12 mouse cellular contexts compared by ENCODE assay signal in genomic region chr12:45733661-45734060, GRCm38 (mm10).
A peak's percentile ranks its signal among the peaks of the same experiment; 100 is the strongest.
DNase-seq lines count a peak whose midpoint lies in the region; ATAC-seq lines count a peak whose summit lies in the region.
"Had no signal": no experiment of that assay in that cellular context is flagged by ENCODE, and none has a peak within 500 bp of the region (broad histone marks: within the 10 kb centered on the region; RNA-seq: fewer than 3 reads in every experiment).

No protein-coding gene starts in this region.

- H3K4me2 ChIP-seq in neural tube, embryonic 15.5 days: no peak overlapping the region
- H3K4me2 ChIP-seq in kidney, embryonic 16.5 days (replicated peaks; ENCODE audit: low read depth, low read length): no peak overlapping the region

- ATAC-seq in neural tube, embryonic 15.5 days (ENCODE audit: low FRiP score): no peak
- ATAC-seq in kidney, embryonic 16.5 days (ENCODE audit: low FRiP score, low TSS enrichment): peak; percentile 75; the same call in 1 of the 2 replicates
- ATAC-seq in megakaryocyte-erythroid progenitor cell, adult 5-6 weeks (replicated peaks; ENCODE audit: low FRiP score, low TSS enrichment, poor library complexity, severe bottlenecking): no peak
- ATAC-seq: inflammation-experienced regulatory T-cells, adult 6 months had no signal

- H3K9me3 ChIP-seq in neural tube, embryonic 15.5 days (replicated peaks): no peaks in the 10 kb centered on the region
- no peaks in the 10 kb centered on the region for H3K9me3 ChIP-seq in kidney, embryonic 16.5 days (ENCODE audit: low read length)
- H3K9me3 ChIP-seq: megakaryocyte, embryonic 14.5 days had no signal

- H3K27ac ChIP-seq in neural tube, embryonic 15.5 days (replicated peaks): no peak overlapping the region
- no peak overlapping the region for H3K27ac ChIP-seq in kidney, embryonic 16.5 days (ENCODE audit: low read length)

- H3K36me3 ChIP-seq in neural tube, embryonic 15.5 days: no peaks in the 10 kb centered on the region
- no peaks in the 10 kb centered on the region for H3K36me3 ChIP-seq in kidney, embryonic 16.5 days (ENCODE audit: insufficient read depth, low read length)

- H3K9ac ChIP-seq in neural tube, embryonic 15.5 days (replicated peaks): no peak overlapping the region
- H3K9ac ChIP-seq in kidney, embryonic 16.5 days (replicated peaks; ENCODE audit: low read length): no peak overlapping the region

- H3K4me3 ChIP-seq in neural tube, embryonic 15.5 days (replicated peaks): no peak overlapping the region
- no peak overlapping the region for H3K4me3 ChIP-seq in kidney, embryonic 16.5 days (ENCODE audit: low read length)
- H3K4me3 ChIP-seq: megakaryocyte, embryonic 14.5 days; myocyte had no signal

- no peaks in the 10 kb centered on the region for H3K27me3 ChIP-seq in neural tube, embryonic 15.5 days (replicated peaks)
- no peaks in the 10 kb centered on the region for H3K27me3 ChIP-seq in kidney, embryonic 16.5 days (ENCODE audit: insufficient read depth, low read length)
- H3K27me3 ChIP-seq: megakaryocyte, embryonic 14.5 days had no signal

- WGBS in neural tube, embryonic 15.5 days: 61% methylated on average over 4 of the region's 4 CpGs
- WGBS in kidney, embryonic 16.5 days: 20% methylated on average over 4 of the region's 4 CpGs

- no peaks in the 10 kb centered on the region for H3K4me1 ChIP-seq in neural tube, embryonic 15.5 days
- H3K4me1 ChIP-seq in kidney, embryonic 16.5 days (ENCODE audit: insufficient read depth, low read length): 0 out of 2 replicates have a peak, but pooled peaks cover 4% of the 10 kb centered on the region
- H3K4me1 ChIP-seq: megakaryocyte, embryonic 14.5 days had no signal

- peak; percentile 42 for DNase-seq in adrenal gland, adult 2 months
- no peak for DNase-seq in adrenal gland, postnatal 25 days
- peak; percentile 14 for DNase-seq in neural tube, embryonic 10.5 days (ENCODE audit: extremely low spot score, low spot score)
- no peak for DNase-seq in layer of hippocampus, postnatal 25 days (ENCODE audit: extremely low spot score in 1 of 2, low spot score in 1 of 2)
- no peak for DNase-seq in lung, postnatal 14 days
- DNase-seq: cerebellum, adult 9-11 months had no signal

Comparison
In these comparisons a context has a peak if more than half of its experiments do, and no peak if none do; other contexts are left out.
1. DNase-seq: peak in adrenal gland, adult 2 months (single experiment) and neural tube, embryonic 10.5 days (single experiment); none in adrenal gland, postnatal 25 days (single experiment), layer of hippocampus, postnatal 25 days (0 of 2) and lung, postnatal 14 days (single experiment).